Mouse (Mus musculus) fat pad, adult 2 months (tissue): ENCODE data around the gene Dynll2.
A peak's percentile ranks its signal among the peaks of the same experiment; 100 is the strongest.
"Not testable (repeated sequence)": the region's sequence is repeated elsewhere in the genome, so short reads cannot be mapped to it uniquely, and the experiment has no call there.

Experiments
- DNase-seq: peaks from one replicate; pipeline ENCODE4 v3.0.0-alpha.2; 2011; ENCODE audit warnings: low read depth, low spot score; ENCODE audit errors: extremely low read depth

The Dynll2 gene

GRCm38 (mm10) chr11:87991806-87992205 lies 4.5 kb upstream of the Dynll2 start:
- no peak for DNase-seq

GRCm38 (mm10) chr11:87987861-87988260 lies 528 bp upstream of the Dynll2 start:
- DNase-seq = no peak

GRCm38 (mm10) chr11:87986141-87986741 lies 1.1 kb downstream of the Dynll2 start:
- DNase-seq = peak; percentile 69

GRCm38 (mm10) chr11:87985643-87986042 lies 1.7 kb downstream of the Dynll2 start:
- no peak for DNase-seq

GRCm38 (mm10) chr11:87984571-87984970 lies 2.8 kb downstream of the Dynll2 start:
- DNase-seq = no peak

GRCm38 (mm10) chr11:87978905-87979304 lies 8.4 kb downstream of the Dynll2 start:
- DNase-seq = no peak

GRCm38 (mm10) chr11:87977021-87977420 lies 10.3 kb downstream of the Dynll2 start:
- not testable (repeated sequence) for DNase-seq

- DNase-seq = no peak
These were observed 12.7 kb downstream of the Dynll2 start for GRCm38 (mm10) chr11:87974477-87975181.

- no peak for DNase-seq
These were observed 13.6 kb downstream of the Dynll2 start for GRCm38 (mm10) chr11:87973559-87974305.

- no peak for DNase-seq
These were observed 14.5 kb downstream of the Dynll2 start for GRCm38 (mm10) chr11:87972829-87973228.

GRCm38 (mm10) chr11:87968356-87969122 lies 18.8 kb downstream of the Dynll2 start:
- no peak for DNase-seq

GRCm38 (mm10) chr11:87967692-87968289 lies 19.5 kb downstream of the Dynll2 start:
- peak; percentile 31 for DNase-seq

GRCm38 (mm10) chr11:87966214-87966613 lies 21.1 kb downstream of the Dynll2 start:
- DNase-seq = no peak

- DNase-seq = no peak
These were observed 22.0 kb downstream of the Dynll2 start for GRCm38 (mm10) chr11:87965293-87965692.

GRCm38 (mm10) chr11:87957066-87957465 lies 30.3 kb downstream of the Dynll2 start:
- DNase-seq = no peak

GRCm38 (mm10) chr11:87955144-87955543 lies 32.2 kb downstream of the Dynll2 start:
- no peak for DNase-seq

GRCm38 (mm10) chr11:87949990-87950389 lies 37.3 kb downstream of the Dynll2 start:
- no peak for DNase-seq

- DNase-seq = no peak
These were observed 51.9 kb downstream of the Dynll2 start for GRCm38 (mm10) chr11:87935467-87935866.

- DNase-seq = no peak
These were observed 53.6 kb downstream of the Dynll2 start for GRCm38 (mm10) chr11:87933731-87934130.

GRCm38 (mm10) chr11:87930348-87930747 lies 57.0 kb downstream of the Dynll2 start:
- DNase-seq = no peak
